Mouse (Mus musculus) heart, embryonic 10.5 days (tissue): ENCODE measurements around the gene Itga9. TPM values are rescaled to one million over a fixed set of nuclear protein-coding genes. Genes with fewer than 3 reads are reported as not detected.

ENCODE experiments used
- DNase-seq: peaks from one replicate; pipeline ENCODE4 v3.0.0-alpha.2; 2017; ENCODE audit warnings: low spot score
- H3K27ac ChIP-seq: fragments of 300-500 bp; sonication (generic); 2 replicates; pipeline ENCODE4 v1.5.1; 2016; ENCODE audit warnings: mild to moderate bottlenecking
- H3K27me3 ChIP-seq: fragments of 300-500 bp; sonication (generic); 2 replicates; pipeline ENCODE4 v1.6.1; 2016; ENCODE audit warnings: mild to moderate bottlenecking; ENCODE audit not compliant: poor library complexity, insufficient read depth, severe bottlenecking
- H3K36me3 ChIP-seq: fragments of 300-500 bp; sonication (generic); 2 replicates; pipeline ENCODE4 v1.6.1; 2016; ENCODE audit warnings: mild to moderate bottlenecking, moderate library complexity
- H3K4me1 ChIP-seq: fragments of 300-500 bp; sonication (generic); 2 replicates; pipeline ENCODE4 v1.6.1; 2016; ENCODE audit warnings: mild to moderate bottlenecking
- H3K4me3 ChIP-seq: fragments of 300-500 bp; sonication (generic); 2 replicates; pipeline ENCODE4 v1.5.1; 2016; ENCODE audit warnings: mild to moderate bottlenecking, moderate library complexity
- H3K9me3 ChIP-seq: fragments of 300-500 bp; sonication (generic); 2 replicates; pipeline ENCODE4 v1.6.1; 2016; ENCODE audit warnings: mild to moderate bottlenecking, moderate library complexity
- WGBS: fragments of 180-500 bp; shearing (Covaris S2); methylation state at CpG from one replicate; pipeline ENCODE4 v1.1.7; 2016; 5-methylcytosine and 5-hydroxymethylcytosine counted together
- polyA plus RNA-seq: library from polyadenylated mRNA; unstranded; fragments of >200 nt; fragmentation: Nextera tagmentation; extraction: Ambion mirVana; gene quantifications from 2 replicates; pipeline ENCODE4 v1.2.1, GENCODE M21; 2016

The Itga9 gene
- polyA plus RNA-seq, 1 experiment from 2014 or later: 8.9 TPM

DNA sequence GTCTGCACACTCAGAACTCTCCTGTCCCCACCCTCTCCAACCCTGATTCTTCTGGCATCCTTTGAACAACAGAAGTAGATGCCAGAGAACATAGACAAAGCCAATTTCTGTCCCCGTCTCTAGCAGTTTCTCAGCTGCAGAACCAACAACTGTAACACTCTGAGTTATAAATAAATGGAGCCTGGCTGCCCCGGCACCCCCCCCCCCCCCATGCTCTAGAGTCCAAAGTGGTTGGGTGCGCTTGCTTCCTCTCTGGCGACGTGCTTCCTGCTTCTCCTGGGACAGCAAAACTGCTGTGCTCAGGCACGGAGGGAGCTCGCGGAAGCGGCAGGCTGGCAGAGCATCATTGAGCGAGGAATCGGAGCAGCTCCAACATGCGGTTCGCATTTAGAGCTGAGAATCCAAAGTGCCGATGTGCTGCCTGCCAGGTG is 4.6 kb downstream of the Itga9 start:
- no peaks in the 10 kb centered on the region for H3K36me3 ChIP-seq
- peak; percentile 84 for DNase-seq
- H3K4me1 ChIP-seq: peaks cover 50% of the 10 kb centered on the region
- peak overlapping the region; percentile 19; the same call in 1 of the 2 replicates for H3K4me3 ChIP-seq
- H3K27ac ChIP-seq: peak overlapping the region; percentile 29; the same call in 1 of the 2 replicates
- H3K27me3 ChIP-seq: peaks cover 50% of the 10 kb centered on the region
- no peaks in the 10 kb centered on the region for H3K9me3 ChIP-seq
- WGBS: 47% methylated on average over 14 of the region's 14 CpGs

GRCm38 (mm10) chr9:118611958-118612581 is 5.6 kb downstream of the Itga9 start:
- Histone ChIP-seq H3K27me3 (peaks cover 56% of the 10 kb centered on the region), H3K36me3 (no peaks in the 10 kb centered on the region), H3K4me3 (peak overlapping the region; percentile 31), H3K4me1 (peaks cover 40% of the 10 kb centered on the region), H3K27ac (no peak overlapping the region), H3K9me3 (no peaks in the 10 kb centered on the region)
- DNase-seq: no peak
- 35% methylated on average over 20 of the region's 20 CpGs for WGBS

GRCm38 (mm10) chr9:118617237-118617636 is 10.7 kb downstream of the Itga9 start:
- DNase-seq: no peak
- Histone ChIP-seq H3K36me3 (no peaks in the 10 kb centered on the region), H3K27ac (no peak overlapping the region), H3K9me3 (no peaks in the 10 kb centered on the region), H3K4me1 (peaks cover 11% of the 10 kb centered on the region), H3K4me3 (no peak overlapping the region), H3K27me3 (peaks cover 39% of the 10 kb centered on the region)
- 80% methylated on average over 5 of the region's 5 CpGs for WGBS

DNA sequence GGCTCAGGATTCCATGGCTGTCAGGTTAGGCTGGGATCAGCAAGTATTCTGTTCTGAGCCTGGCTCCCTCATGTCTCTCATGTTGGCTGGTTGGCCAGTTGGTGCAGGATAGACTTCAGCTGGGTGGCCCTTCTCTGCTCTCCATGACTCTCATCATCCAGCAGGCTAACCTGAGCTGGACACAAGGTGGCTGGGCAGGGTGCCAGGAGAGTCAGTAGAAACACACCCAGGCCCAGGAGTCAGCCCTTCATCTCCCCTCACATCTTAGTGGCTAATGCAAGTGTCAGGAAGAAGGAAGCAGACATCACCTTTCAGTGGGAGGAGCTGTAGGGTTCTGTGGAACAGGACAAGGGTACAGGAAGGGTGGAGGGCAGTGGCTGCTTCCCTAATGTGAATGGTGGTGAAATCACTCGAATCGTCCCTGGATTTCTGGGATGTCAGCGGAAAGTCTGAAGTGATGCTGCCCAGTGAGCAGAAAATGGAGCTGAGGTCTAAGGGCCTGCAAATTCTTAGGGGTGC is 12.3 kb downstream of the Itga9 start:
- no peak for DNase-seq
- no peaks in the 10 kb centered on the region for H3K36me3 ChIP-seq

DNA sequence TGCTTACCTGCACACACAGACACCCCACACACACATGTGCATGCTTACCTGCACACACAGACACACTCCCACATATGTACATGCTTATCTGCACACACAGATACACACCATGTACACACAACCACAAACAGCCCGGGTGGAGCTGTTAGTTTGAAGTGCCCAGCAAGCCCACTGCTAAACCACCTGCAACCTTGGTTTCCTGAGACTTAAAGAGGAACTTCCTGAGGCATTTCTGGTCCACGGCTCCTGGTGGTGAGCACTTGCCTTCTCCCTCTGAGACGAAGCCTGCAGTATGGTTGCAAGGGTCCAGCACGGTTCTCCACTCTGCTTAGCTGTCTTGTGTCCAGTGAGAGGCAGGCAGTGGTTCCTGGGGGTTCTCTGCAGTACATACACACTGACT is 14.3 kb downstream of the Itga9 start:
- no peak overlapping the region for H3K27ac ChIP-seq
- 66% methylated on average over 4 of the region's 4 CpGs for WGBS

More for the DNA sequence above, 12.3 kb downstream of the Itga9 start:
- no peak overlapping the region for H3K27ac ChIP-seq
- peaks cover 9% of the 10 kb centered on the region for H3K4me1 ChIP-seq
- H3K4me3 ChIP-seq: no peak overlapping the region
- 71% methylated on average over 3 of the region's 3 CpGs for whole genome bisulfite sequencing
- H3K9me3 ChIP-seq: no peaks in the 10 kb centered on the region
- peaks cover 33% of the 10 kb centered on the region for H3K27me3 ChIP-seq

GRCm38 (mm10) chr9:118621691-118622090 is 15.2 kb downstream of the Itga9 start:
- peaks cover under 1% of the 10 kb centered on the region; the same call in 1 of the 2 replicates for H3K36me3 ChIP-seq
- no peak for DNase-seq
- no peak overlapping the region for H3K4me3 ChIP-seq
- H3K27me3 ChIP-seq: peaks cover 25% of the 10 kb centered on the region
- H3K27ac ChIP-seq: no peak overlapping the region
- 87% methylated on average over 6 of the region's 6 CpGs for WGBS
- H3K9me3 ChIP-seq: no peaks in the 10 kb centered on the region
- peaks cover 25% of the 10 kb centered on the region for H3K4me1 ChIP-seq

More for the DNA sequence above, 14.3 kb downstream of the Itga9 start:
- Histone ChIP-seq H3K27me3 (peaks cover 29% of the 10 kb centered on the region), H3K36me3 (no peaks in the 10 kb centered on the region), H3K4me1 (peaks cover 25% of the 10 kb centered on the region), H3K4me3 (no peak overlapping the region), H3K9me3 (no peaks in the 10 kb centered on the region)
- no peak for DNase-seq

DNA sequence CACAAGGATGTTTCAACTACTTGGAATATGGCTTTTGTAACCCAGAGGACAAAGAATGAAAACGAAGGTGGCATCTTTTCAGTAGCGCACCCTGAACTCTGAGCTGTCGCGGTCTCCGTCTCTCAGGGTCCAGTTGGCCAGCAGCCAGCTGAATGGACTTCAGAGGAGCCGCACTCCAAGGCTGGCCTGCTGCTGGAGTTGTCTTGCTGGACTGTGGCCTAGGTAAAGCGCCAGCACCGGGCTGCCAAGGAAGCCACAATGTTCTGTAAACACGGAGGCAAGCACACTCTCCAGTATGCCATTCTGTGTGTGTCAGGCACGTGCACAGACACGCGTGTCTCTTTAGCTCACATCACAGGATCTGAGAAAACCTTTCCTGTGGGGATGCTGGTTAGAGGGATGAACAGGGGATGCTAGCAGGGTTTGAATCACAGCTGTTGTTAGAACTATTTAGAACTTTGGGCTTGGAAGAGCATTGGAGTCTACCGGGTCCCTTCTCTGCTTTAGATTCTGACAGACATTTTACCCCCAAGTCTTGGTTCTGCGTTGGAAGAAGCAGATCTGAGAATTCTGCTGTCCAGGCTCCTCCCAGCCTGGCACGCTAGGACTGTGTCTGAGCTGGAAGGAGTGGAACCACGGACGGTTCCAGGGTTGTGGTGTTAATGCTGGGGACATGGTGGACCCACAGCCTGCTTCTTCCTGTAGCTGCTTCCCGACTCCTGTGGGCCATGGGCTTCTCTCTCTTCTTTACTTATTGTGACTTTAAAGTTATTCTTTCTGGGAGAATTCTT is 16.1 kb downstream of the Itga9 start:
- 83% methylated on average over 18 of the region's 18 CpGs for WGBS
- H3K4me1 ChIP-seq: peaks cover 28% of the 10 kb centered on the region

DNA sequence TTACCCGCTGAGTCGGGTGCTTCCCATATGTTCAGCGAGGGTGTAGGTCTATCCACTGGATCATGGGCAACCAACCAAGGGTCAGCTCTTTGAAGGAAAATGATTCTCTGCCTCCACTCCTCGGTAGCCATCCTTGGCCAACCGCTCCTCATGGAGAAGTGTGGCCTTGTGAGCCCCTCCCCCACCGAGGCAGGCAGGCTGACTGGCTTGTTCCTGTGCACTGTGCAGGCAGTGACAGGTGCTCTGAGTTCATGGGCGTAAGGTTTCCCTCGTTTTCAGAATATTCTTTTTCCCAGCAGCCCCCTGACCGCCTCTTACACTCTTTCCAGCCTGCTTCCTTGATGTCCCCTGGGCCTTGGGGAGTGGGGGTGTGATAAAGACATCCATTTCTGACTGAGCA is 17.0 kb downstream of the Itga9 start:
- H3K4me3 ChIP-seq: no peak overlapping the region
- H3K27ac ChIP-seq: no peak overlapping the region
- no peak for DNase-seq
- H3K36me3 ChIP-seq: peaks cover 14% of the 10 kb centered on the region
- 66% methylated on average over 9 of the region's 9 CpGs for WGBS
- H3K9me3 ChIP-seq: no peaks in the 10 kb centered on the region
- H3K27me3 ChIP-seq: peaks cover 19% of the 10 kb centered on the region
- H3K4me1 ChIP-seq: peaks cover 28% of the 10 kb centered on the region

More for the DNA sequence above, 16.1 kb downstream of the Itga9 start:
- Histone ChIP-seq H3K27me3 (peaks cover 22% of the 10 kb centered on the region), H3K4me3 (no peak overlapping the region), H3K27ac (no peak overlapping the region), H3K9me3 (no peaks in the 10 kb centered on the region), H3K36me3 (peaks cover 7% of the 10 kb centered on the region)
- no peak for DNase-seq

DNA sequence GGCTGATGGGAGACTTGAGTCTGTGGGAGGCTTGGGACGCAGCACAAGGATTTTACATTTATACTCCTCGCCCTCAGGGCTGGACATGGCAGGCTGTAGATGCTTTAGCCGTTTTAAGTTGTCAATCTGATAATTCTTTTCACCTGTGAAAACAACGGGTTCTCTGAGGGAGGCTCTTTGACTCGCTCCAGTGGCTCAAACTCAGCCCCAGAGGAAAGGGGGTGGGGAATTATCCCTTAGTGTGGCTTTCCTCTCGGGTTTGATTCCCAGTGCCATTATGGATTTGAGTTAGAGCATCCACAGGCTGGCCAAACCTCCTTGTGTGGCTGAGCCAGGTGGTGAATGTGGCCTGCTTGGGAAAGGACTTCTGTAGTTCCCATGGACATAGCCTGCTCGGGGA is 17.7 kb downstream of the Itga9 start:
- WGBS: 56% methylated on average over 7 of the region's 7 CpGs
- DNase-seq: no peak
- peaks cover 25% of the 10 kb centered on the region for H3K4me1 ChIP-seq
- H3K27ac ChIP-seq: no peak overlapping the region
- peaks cover 17% of the 10 kb centered on the region for H3K36me3 ChIP-seq
- H3K27me3 ChIP-seq: peaks cover 17% of the 10 kb centered on the region
- no peak overlapping the region for H3K4me3 ChIP-seq
- no peaks in the 10 kb centered on the region for H3K9me3 ChIP-seq

GRCm38 (mm10) chr9:118629763-118630379 is 23.4 kb downstream of the Itga9 start:
- no peak for DNase-seq
- 66% methylated on average over 6 of the region's 6 CpGs for WGBS
- H3K36me3 ChIP-seq: peaks cover 32% of the 10 kb centered on the region

DNA sequence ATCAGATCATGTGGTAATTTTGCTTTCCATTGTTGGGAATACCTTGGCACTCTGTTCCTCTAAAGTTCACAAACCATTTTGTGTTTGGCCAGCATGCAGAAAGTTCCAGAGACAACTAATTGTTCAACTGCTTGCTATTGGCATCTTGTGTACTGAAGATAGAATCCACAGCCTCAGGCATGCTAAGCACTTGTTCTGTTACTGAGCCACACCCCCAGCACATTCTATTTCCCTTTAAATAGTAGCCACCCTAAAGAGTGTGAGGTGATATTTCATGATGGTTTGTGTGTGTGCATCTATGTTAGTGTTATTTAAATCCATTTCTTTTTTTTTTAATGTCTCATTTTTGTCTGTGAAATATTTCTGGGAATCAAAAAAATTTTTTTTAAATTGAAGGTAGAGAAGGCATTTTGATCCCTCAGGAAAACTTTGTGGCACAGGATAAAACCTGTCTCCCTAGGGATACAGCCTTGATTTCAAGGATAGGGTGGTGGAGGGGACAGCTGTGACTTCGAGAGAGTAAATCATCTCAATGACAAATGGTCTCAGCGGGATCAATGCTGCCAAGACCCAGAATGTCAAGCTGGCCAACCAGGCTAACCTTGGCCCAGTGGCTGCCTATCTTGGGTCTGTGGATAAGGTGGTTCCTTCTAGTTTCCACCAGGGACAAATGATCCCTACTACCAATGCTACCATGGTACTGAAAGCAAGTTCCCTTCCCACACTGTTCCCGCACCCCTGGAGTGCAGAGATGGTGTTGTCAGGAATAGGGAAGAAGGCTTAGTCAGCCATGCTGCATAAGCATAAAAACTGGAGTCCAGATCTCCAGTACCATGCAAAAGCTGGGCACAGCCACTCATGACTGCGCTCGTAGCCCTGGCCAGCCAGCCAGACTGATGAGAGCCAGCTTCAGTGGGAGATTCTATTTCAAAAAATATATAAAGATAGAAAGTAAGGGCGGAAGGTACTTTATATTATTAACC is 25.6 kb downstream of the Itga9 start:
- WGBS: 71% methylated on average over 6 of the region's 6 CpGs
- no peak overlapping the region for H3K4me3 ChIP-seq
- H3K27me3 ChIP-seq: 0 out of 2 replicates have a peak, but pooled peaks cover 6% of the 10 kb centered on the region
- H3K27ac ChIP-seq: 0 out of 2 replicates have a peak overlapping the region, but pooled peaks have one; percentile 36
- no peaks in the 10 kb centered on the region for H3K9me3 ChIP-seq
- H3K36me3 ChIP-seq: peaks cover 50% of the 10 kb centered on the region
- no peak for DNase-seq
- peaks cover 17% of the 10 kb centered on the region for H3K4me1 ChIP-seq

More at GRCm38 (mm10) chr9:118629763-118630379, 23.4 kb downstream of the Itga9 start:
- Histone ChIP-seq H3K27ac (no peak overlapping the region), H3K4me3 (no peak overlapping the region), H3K27me3 (no peaks in the 10 kb centered on the region), H3K4me1 (peaks cover 24% of the 10 kb centered on the region), H3K9me3 (no peaks in the 10 kb centered on the region)

GRCm38 (mm10) chr9:118632758-118633143 is 26.3 kb downstream of the Itga9 start:
- no peak for DNase-seq
- Histone ChIP-seq H3K9me3 (no peaks in the 10 kb centered on the region), H3K4me1 (peaks cover 15% of the 10 kb centered on the region), H3K36me3 (peaks cover 51% of the 10 kb centered on the region), H3K27me3 (0 out of 2 replicates have a peak, but pooled peaks cover 6% of the 10 kb centered on the region), H3K4me3 (no peak overlapping the region), H3K27ac (peak overlapping the region; percentile 56)
- 68% methylated on average over 14 of the region's 14 CpGs for WGBS
